Mouse (Mus musculus) midbrain, embryonic 10.5 days (tissue): ENCODE results near the gene Fam71e2. TPM values are rescaled to one million over a fixed set of nuclear protein-coding genes. Genes with fewer than 3 reads are reported as not detected.

Source experiments
- DNase-seq: peaks from one replicate; pipeline ENCODE4 v3.0.0-alpha.2; 2017; ENCODE audit warnings: low spot score
- H3K27ac ChIP-seq: fragments of 300-500 bp; sonication (generic); replicated peaks from 2 replicates; pipeline ENCODE4 v1.5.1; 2016; ENCODE audit warnings: mild to moderate bottlenecking
- H3K27me3 ChIP-seq: fragments of 300-500 bp; sonication (generic); 2 replicates; pipeline ENCODE4 v1.6.1; 2016; ENCODE audit warnings: low read depth, mild to moderate bottlenecking; ENCODE audit not compliant: poor library complexity, severe bottlenecking
- H3K36me3 ChIP-seq: fragments of 300-500 bp; sonication (generic); 2 replicates; pipeline ENCODE4 v1.6.1; 2016; ENCODE audit warnings: mild to moderate bottlenecking, moderate library complexity
- H3K4me1 ChIP-seq: fragments of 300-500 bp; sonication (generic); 2 replicates; pipeline ENCODE4 v1.6.1; 2016
- H3K4me3 ChIP-seq: fragments of 300-500 bp; sonication (generic); 2 replicates; pipeline ENCODE4 v1.5.1; 2016; ENCODE audit warnings: mild to moderate bottlenecking, moderate library complexity
- H3K9me3 ChIP-seq: fragments of 300-500 bp; sonication (generic); replicated peaks from 2 replicates; pipeline ENCODE4 v1.6.1; 2016; ENCODE audit warnings: mild to moderate bottlenecking
- WGBS: fragments of 180-500 bp; shearing (Covaris S2); methylation state at CpG from one replicate; pipeline ENCODE4 v1.1.7; 2016; 5-methylcytosine and 5-hydroxymethylcytosine counted together
- polyA plus RNA-seq: library from polyadenylated mRNA; unstranded; fragments of >200 nt; fragmentation: Nextera tagmentation; extraction: Ambion mirVana; gene quantifications from 2 replicates; pipeline ENCODE4 v1.2.1, GENCODE M21; 2016

Fam71e2 gene
- polyA plus RNA-seq, 1 experiment from 2014 or later, result not detected

DNA sequence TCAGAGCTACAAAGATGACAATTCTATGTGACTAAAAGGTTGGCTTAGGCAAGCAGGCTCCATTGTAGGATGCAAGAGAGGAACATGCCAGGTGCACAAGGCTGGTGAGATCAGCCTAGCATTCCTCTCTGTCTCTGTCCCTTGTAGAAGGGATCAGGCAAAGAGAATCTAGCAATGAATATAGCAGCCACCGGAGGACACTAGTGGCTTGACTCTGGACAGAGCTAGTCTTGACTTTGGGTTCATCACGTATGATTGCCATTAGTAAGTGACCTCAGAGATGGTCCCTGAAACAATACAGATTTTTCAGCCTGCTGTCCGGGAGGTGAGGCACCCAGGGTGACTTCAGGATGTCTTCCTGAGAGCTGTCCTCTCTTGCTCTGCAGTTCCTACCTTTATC is 58.5 kb downstream of the Fam71e2 start:
- Histone ChIP-seq H3K27me3 (no peaks in the 10 kb centered on the region), H3K4me3 (no peak overlapping the region), H3K36me3 (peaks cover 99% of the 10 kb centered on the region), H3K27ac (no peak overlapping the region), H3K9me3 (no peaks in the 10 kb centered on the region), H3K4me1 (no peaks in the 10 kb centered on the region)
- no peak for DNase-seq
- WGBS, result 87% methylated on average over 3 of the region's 3 CpGs

DNA sequence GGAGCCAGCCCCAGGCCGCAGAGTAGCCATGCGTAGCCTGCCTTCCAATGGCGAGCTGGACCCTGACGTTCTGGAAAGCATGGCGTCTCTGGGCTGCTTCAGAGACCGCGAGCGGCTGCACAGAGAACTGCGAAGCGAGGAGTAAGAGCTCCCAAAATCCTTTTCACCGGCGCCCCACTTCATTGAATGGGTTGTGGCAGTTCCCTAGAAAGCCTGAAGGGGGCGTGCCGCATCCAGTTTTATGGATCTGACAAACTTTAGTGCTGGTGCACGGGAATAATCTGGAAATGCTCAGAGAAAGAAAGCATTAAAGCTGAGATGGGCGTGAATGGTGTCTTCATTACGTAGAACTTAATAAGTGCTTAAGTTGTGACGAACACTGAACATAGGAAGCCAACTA is 66.0 kb downstream of the Fam71e2 start:
- peak; percentile 57 for DNase-seq
- Histone ChIP-seq H3K4me1 (peaks cover 16% of the 10 kb centered on the region), H3K9me3 (no peaks in the 10 kb centered on the region), H3K4me3 (peak overlapping the region; percentile 24), H3K36me3 (peaks cover 98% of the 10 kb centered on the region), H3K27me3 (no peaks in the 10 kb centered on the region), H3K27ac (no peak overlapping the region)
- 30% methylated on average over 18 of the region's 18 CpGs for WGBS

Other genes with a start within 250 kb of the Fam71e2 start
- gene Tnni3, start 247.1 kb downstream of the Fam71e2 start, polyA plus RNA-seq, result 2.0 and 2.3 TPM in 2 replicates
- gene Dnaaf3, start 238.8 kb downstream of the Fam71e2 start, polyA plus RNA-seq, result 1.8 and 2.2 TPM in 2 replicates
- gene Syt5, start 223.8 kb downstream of the Fam71e2 start, polyA plus RNA-seq, result 5.0 and 9.8 TPM in 2 replicates
- gene Ptprh, start 167.3 kb downstream of the Fam71e2 start, polyA plus RNA-seq, result not detected in 2 replicates
- 1.8 and 2.8 TPM in 2 replicates for gene Tmem86b, start 139.9 kb downstream of the Fam71e2 start, polyA plus RNA-seq
- gene Ppp6r1, start 112.3 kb downstream of the Fam71e2 start, polyA plus RNA-seq, result 9.2 and 9.8 TPM in 2 replicates
- 132 and 142 TPM in 2 replicates for gene Hspbp1, start 86.2 kb downstream of the Fam71e2 start, polyA plus RNA-seq
- 1.7 and 2.3 TPM in 2 replicates for gene Brsk1, start 80.7 kb downstream of the Fam71e2 start, polyA plus RNA-seq
- gene Tmem150b, start 46.1 kb downstream of the Fam71e2 start, polyA plus RNA-seq, result 0.10 TPM in 2 replicates
- gene Kmt5c, start 31.2 kb downstream of the Fam71e2 start, polyA plus RNA-seq, result 91.6 and 103 TPM in 2 replicates
- gene Cox6b2, start 18.2 kb downstream of the Fam71e2 start, polyA plus RNA-seq, result 44.1 and 46.7 TPM in 2 replicates
- 0.21 TPM in 1 of 2 replicates, not detected in the other for gene Il11, start 11.6 kb upstream of the Fam71e2 start, polyA plus RNA-seq
- not detected in 2 replicates for gene Tmem190, start 11.6 kb upstream of the Fam71e2 start, polyA plus RNA-seq
- gene Tmem238, start 18.4 kb upstream of the Fam71e2 start, polyA plus RNA-seq, result 2.7 and 3.4 TPM in 2 replicates
- 339 and 383 TPM in 2 replicates for gene Rpl28, start 21.6 kb upstream of the Fam71e2 start, polyA plus RNA-seq
- 357 and 426 TPM in 2 replicates for gene Ube2s, start 41.3 kb upstream of the Fam71e2 start, polyA plus RNA-seq
- gene Shisa7, start 73.4 kb upstream of the Fam71e2 start, polyA plus RNA-seq, result 0.28 and 1.1 TPM in 2 replicates
- 2.8 and 4.1 TPM in 2 replicates for gene Isoc2b, start 99.0 kb upstream of the Fam71e2 start, polyA plus RNA-seq
- gene Isoc2a, start 105.9 kb upstream of the Fam71e2 start, polyA plus RNA-seq, result 0.64 and 0.70 TPM in 2 replicates
- gene Gm36210, start 135.2 kb upstream of the Fam71e2 start, polyA plus RNA-seq, result 0.20 TPM in 1 of 2 replicates, not detected in the other
- 4.3 and 4.7 TPM in 2 replicates for gene Zfp628, start 143.9 kb upstream of the Fam71e2 start, polyA plus RNA-seq
- gene Nat14, start 150.7 kb upstream of the Fam71e2 start, polyA plus RNA-seq, result 10.4 and 11.6 TPM in 2 replicates
- gene Ssc5d, start 154.5 kb upstream of the Fam71e2 start, polyA plus RNA-seq, result 1.6 and 1.9 TPM in 2 replicates
- 0.05 and 0.26 TPM in 2 replicates for gene Sbk2, start 193.1 kb upstream of the Fam71e2 start, polyA plus RNA-seq
- gene Sbk3, start 199.9 kb upstream of the Fam71e2 start, polyA plus RNA-seq, result not detected in 2 replicates
- gene Zfp579, start 224.9 kb upstream of the Fam71e2 start, polyA plus RNA-seq, result 26.2 and 35.6 TPM in 2 replicates
- gene Zfp524, start 243.1 kb upstream of the Fam71e2 start, polyA plus RNA-seq, result 7.1 and 9.1 TPM in 2 replicates
- 56.7 and 58.1 TPM in 2 replicates for gene Fiz1, start 243.4 kb upstream of the Fam71e2 start, polyA plus RNA-seq
- gene Gm44973, start 244.2 kb upstream of the Fam71e2 start, polyA plus RNA-seq, result 1.2 and 1.5 TPM in 2 replicates
- gene Zfp865, start 249.1 kb upstream of the Fam71e2 start, polyA plus RNA-seq, result 5.2 and 5.5 TPM in 2 replicates
- 5.1 and 5.2 TPM in 2 replicates for gene Ccdc106, start 249.3 kb upstream of the Fam71e2 start, polyA plus RNA-seq